Mouse (Mus musculus) ES-Bruce4 (cell line): ENCODE results near the gene E330021D16Rik. TPM values are rescaled to one million over a fixed set of nuclear protein-coding genes. Genes with fewer than 3 reads are reported as not detected.
A peak's percentile ranks its signal among the peaks of the same experiment; 100 is the strongest.

Experiments
- H3K27ac ChIP-seq: 2 replicates; pipeline ENCODE4 v1.5.1; 2012; ENCODE audit warnings: low read length, inconsistent platforms; ENCODE audit not compliant: insufficient read depth
- H3K27me3 ChIP-seq: 2 replicates; pipeline ENCODE4 v1.6.1; 2012; ENCODE audit warnings: mild to moderate bottlenecking, low read length, inconsistent platforms; ENCODE audit not compliant: control insufficient read depth, poor library complexity, insufficient read depth, severe bottlenecking
- H3K36me3 ChIP-seq: 2 replicates; pipeline ENCODE4 v1.6.1; 2012; ENCODE audit warnings: inconsistent platforms, mild to moderate bottlenecking, low read length, moderate library complexity; ENCODE audit not compliant: control insufficient read depth, poor library complexity, insufficient read depth, severe bottlenecking
- H3K4me1 ChIP-seq: one replicate; pipeline ENCODE4 v1.8.1; 2011; ENCODE audit warnings: low read length; ENCODE audit not compliant: control insufficient read depth, insufficient read depth
- H3K4me3 ChIP-seq: 2 replicates; pipeline ENCODE4 v1.5.1; 2011; ENCODE audit warnings: low read depth, mild to moderate bottlenecking, low read length
- H3K9ac ChIP-seq: 2 replicates; pipeline ENCODE4 v1.6.1; 2012; ENCODE audit warnings: low read depth, mild to moderate bottlenecking, inconsistent platforms; ENCODE audit not compliant: poor library complexity, severe bottlenecking
- H3K9me3 ChIP-seq: replicated peaks from 2 replicates; pipeline ENCODE4 v1.6.1; 2012; ENCODE audit warnings: mild to moderate bottlenecking, low read length, inconsistent platforms; ENCODE audit not compliant: control insufficient read depth, poor library complexity, insufficient read depth, severe bottlenecking
- CTCF ChIP-seq: IDR thresholded peaks from one replicate; pipeline ENCODE4 v1.8.1; 2011; ENCODE audit warnings: low read depth, low read length
- EP300 ChIP-seq: IDR thresholded peaks from 2 replicates; pipeline ENCODE4 v1.6.1; 2011; ENCODE audit warnings: low read depth, low read length; ENCODE audit not compliant: insufficient read depth
- POLR2A ChIP-seq: IDR thresholded peaks from one replicate; pipeline ENCODE4 v1.8.1; 2011; ENCODE audit warnings: low read length; ENCODE audit not compliant: insufficient read depth
- polyA plus RNA-seq: library from polyadenylated mRNA; stranded (reverse); fragments of >200 nt; gene quantifications from 2 replicates; pipeline ENCODE4 v1.2.4, GENCODE M21; 2011; ENCODE audit warnings: low read depth; ENCODE audit not compliant: missing spikeins, insufficient read depth, insufficient read length

E330021D16Rik gene
- polyA plus RNA-seq, 1 experiment: 0.36 TPM

DNA sequence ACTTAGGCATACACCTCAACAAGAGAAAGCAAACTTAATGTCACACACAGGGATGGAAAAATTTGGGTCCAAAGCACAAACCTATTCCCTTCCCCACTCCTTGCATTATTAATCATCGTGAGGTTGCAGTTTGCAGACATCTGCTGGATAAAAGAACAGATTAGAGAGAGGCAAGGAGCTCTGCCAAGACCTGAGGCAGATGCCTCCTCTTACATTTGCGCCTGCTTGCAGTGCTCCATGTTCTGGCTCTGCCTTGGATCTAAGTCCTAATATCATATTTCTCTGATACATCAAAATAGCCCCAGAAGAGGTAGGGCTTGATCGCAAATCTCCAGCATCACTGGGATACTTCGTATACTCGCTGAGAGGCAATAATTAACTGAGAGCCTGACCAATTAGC, 56.9 kb downstream of the E330021D16Rik start:
- H3K36me3 ChIP-seq: no peaks in the 10 kb centered on the region
- H3K9me3 ChIP-seq: no peaks in the 10 kb centered on the region
- H3K4me1 ChIP-seq: no peaks in the 10 kb centered on the region
- no peaks in the 10 kb centered on the region for H3K27me3 ChIP-seq
- H3K27ac ChIP-seq: no peak overlapping the region
- no peak overlapping the region for H3K9ac ChIP-seq
- TF ChIP-seq EP300 (no peak), POLR2A (no peak), CTCF (no peak)
- no peak overlapping the region for H3K4me3 ChIP-seq

DNA sequence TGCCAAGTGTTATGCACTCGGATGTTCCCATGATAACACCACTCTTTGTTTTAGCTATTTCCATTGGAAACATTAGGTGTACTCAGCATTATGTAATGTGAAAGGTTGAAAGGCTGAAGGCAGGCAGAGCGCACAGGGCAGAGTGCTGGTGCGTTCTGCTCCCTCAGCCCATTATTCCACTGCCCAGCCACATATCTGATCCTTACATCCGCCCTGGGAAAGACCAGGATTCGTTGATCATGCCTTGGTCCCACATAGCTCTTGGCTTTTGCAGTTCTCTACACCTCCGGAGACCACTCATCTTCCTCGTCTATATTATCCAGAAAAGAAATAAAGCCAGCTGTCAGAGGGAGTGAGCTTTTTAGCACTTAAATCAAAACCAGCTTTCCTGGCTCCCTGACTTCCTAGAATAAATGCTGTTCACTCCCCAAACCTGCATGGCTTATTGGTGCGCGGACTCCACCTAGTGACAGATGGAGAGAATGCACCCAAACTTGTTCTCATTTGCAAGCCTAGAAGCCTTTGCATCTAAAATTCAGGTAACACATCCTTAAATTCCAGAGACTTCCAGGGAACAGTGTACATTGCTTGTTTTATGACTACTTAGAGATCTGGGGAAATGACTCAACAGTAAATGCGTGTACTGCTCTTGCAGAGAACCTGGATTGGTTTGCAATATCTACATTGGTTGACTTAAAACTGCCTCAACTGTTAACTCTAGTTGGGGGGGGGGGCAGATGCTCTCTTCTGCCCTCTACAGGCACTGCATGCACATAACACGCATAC, 61.8 kb downstream of the E330021D16Rik start:
- no peak overlapping the region for H3K9ac ChIP-seq
- H3K9me3 ChIP-seq: no peaks in the 10 kb centered on the region
- H3K4me3 ChIP-seq: no peak overlapping the region
- peak; percentile 35 for TF ChIP-seq CTCF
- no peak for TF ChIP-seq POLR2A
- no peak for TF ChIP-seq EP300
- H3K27me3 ChIP-seq: no peaks in the 10 kb centered on the region
- H3K4me1 ChIP-seq: no peaks in the 10 kb centered on the region
- no peak overlapping the region for H3K27ac ChIP-seq
- H3K36me3 ChIP-seq: no peaks in the 10 kb centered on the region

Other genes starting within 250 kb of the E330021D16Rik start
- gene Grin2b, start 242.1 kb downstream of the E330021D16Rik start, polyA plus RNA-seq: 0.03 TPM in 1 of 2 replicates, not detected in the other
- not detected in 2 replicates for gene Gm8994, start 88.0 kb downstream of the E330021D16Rik start, polyA plus RNA-seq
- gene Atf7ip, start 90.6 kb upstream of the E330021D16Rik start, polyA plus RNA-seq: 110 and 114 TPM in 2 replicates
- 1.2 and 1.9 TPM in 2 replicates for gene Plbd1, start 246.4 kb upstream of the E330021D16Rik start, polyA plus RNA-seq